9 mouse cellular contexts compared by ENCODE assay signal in genomic region chr6:50112775-50113174, GRCm38 (mm10). TPM values are rescaled to one million over a fixed set of nuclear protein-coding genes. Genes with fewer than 3 reads are reported as not detected.
A peak's percentile ranks its signal among the peaks of the same experiment; 100 is the strongest.
DNase-seq lines count a peak whose midpoint lies in the region; ATAC-seq and TF ChIP-seq lines count a peak whose summit lies in the region.
"Had no signal": no experiment of that assay in that cellular context is flagged by ENCODE, and none has a peak within 500 bp of the region (broad histone marks: within the 10 kb centered on the region; RNA-seq: fewer than 3 reads in every experiment).

No protein-coding gene starts in this region.

- dilution Hi-C loops in CH12.LX (cut with MboI; ENCODE audit: extremely low pct_ligation_motif_present, extremely low pct_unique_long_range_greater_than_20kb, low sequenced_read_pairs), result no loop called here

- H3K4me3 ChIP-seq in CH12.LX (replicated peaks in 1 of 3; ENCODE audit: low read depth in 2 of 3, low read length in 2 of 3, poor library complexity in 1 of 3), result no peak overlapping the region
- H3K4me3 ChIP-seq in forebrain, embryonic 13.5 days, result no peak overlapping the region
- H3K4me3 ChIP-seq in heart, postnatal 0 days (ENCODE audit: low read depth, low read length), result 0 out of 2 replicates have a peak overlapping the region, but pooled peaks have one; percentile 3
- no peak overlapping the region for H3K4me3 ChIP-seq in liver, embryonic 14.5 days (ENCODE audit: insufficient read depth in 1 of 2, low read depth in 2 of 2, low read length in 2 of 2)
- 0 out of 2 replicates have a peak overlapping the region, but pooled peaks have one; percentile 6 for H3K4me3 ChIP-seq in neural tube, embryonic 11.5 days (ENCODE audit: low read depth, low read length)
- 0 out of 2 replicates have a peak overlapping the region, but pooled peaks have one; percentile 4 for H3K4me3 ChIP-seq in stomach, embryonic 16.5 days (replicated peaks; ENCODE audit: low read length)

- in situ Hi-C loops in CH12.LX (cut with MboI; ENCODE audit: low pct_ligation_motif_present, low pct_unique_long_range_greater_than_20kb, low sequenced_read_pairs), result loop anchor here (10.0 to 25.0 kb wide), 4 partner anchors 72 to 600 kb away; no protein-coding TSS in a partner anchor

- H3K79me2 ChIP-seq in CH12.LX (replicated peaks; ENCODE audit: control insufficient read depth, extremely low read depth, insufficient read depth, poor library complexity, severe bottlenecking), result peaks cover 29% of the 10 kb centered on the region

- TF ChIP-seq EP300 in CH12.LX (IDR thresholded peaks at IDR 0.05; ENCODE audit: low read length), result peak; percentile 32; the same call in 1 of the 2 replicates
- no peak for TF ChIP-seq EP300 in heart, postnatal 0 days (IDR thresholded peaks at IDR 0.05; ENCODE audit: low read depth)
- TF ChIP-seq EP300 in liver, embryonic 14.5 days (IDR thresholded peaks at IDR 0.05; ENCODE audit: low read depth), result no peak

- TF ChIP-seq POLR2A in CH12.LX (IDR thresholded peaks at IDR 0.05; ENCODE audit: low read depth, low read length), result no peak

- peak overlapping the region; percentile 93 for H3K4me2 ChIP-seq in CH12.LX (ENCODE audit: insufficient read depth, low read depth, poor library complexity, severe bottlenecking)
- peak overlapping the region; percentile 38 for H3K4me2 ChIP-seq in forebrain, embryonic 13.5 days
- H3K4me2 ChIP-seq in heart, postnatal 0 days (ENCODE audit: low read depth, low read length), result peak overlapping the region; percentile 18
- peak overlapping the region; percentile 46 for H3K4me2 ChIP-seq in liver, embryonic 14.5 days (ENCODE audit: low read depth)
- no peak overlapping the region for H3K4me2 ChIP-seq in neural tube, embryonic 11.5 days (ENCODE audit: low read depth)
- H3K4me2 ChIP-seq in stomach, embryonic 16.5 days (ENCODE audit: low read depth, low read length), result no peak overlapping the region

- H3K27me3 ChIP-seq in CH12.LX (replicated peaks), result peaks cover 5% of the 10 kb centered on the region
- H3K27me3 ChIP-seq in forebrain, embryonic 13.5 days, result no peaks in the 10 kb centered on the region
- 0 out of 2 replicates have a peak, but pooled peaks cover 5% of the 10 kb centered on the region for H3K27me3 ChIP-seq in heart, postnatal 0 days (ENCODE audit: control insufficient read depth, insufficient read depth, low read length)
- peaks cover 18% of the 10 kb centered on the region for H3K27me3 ChIP-seq in liver, embryonic 14.5 days (ENCODE audit: control insufficient read depth, insufficient read depth, low read length)
- no peaks in the 10 kb centered on the region for H3K27me3 ChIP-seq in neural tube, embryonic 11.5 days (ENCODE audit: control insufficient read depth, insufficient read depth, low read length)
- H3K27me3 ChIP-seq in stomach, embryonic 16.5 days (ENCODE audit: control insufficient read depth, insufficient read depth, low read length), result 0 out of 2 replicates have a peak, but pooled peaks cover 7% of the 10 kb centered on the region

- TF ChIP-seq RAD21 in CH12.LX (IDR thresholded peaks at IDR 0.05; ENCODE audit: low read depth, low read length), result peak; percentile 88

- no peaks in the 10 kb centered on the region for H3K9me3 ChIP-seq in CH12.LX (replicated peaks; ENCODE audit: low read length)
- no peaks in the 10 kb centered on the region for H3K9me3 ChIP-seq in forebrain, embryonic 13.5 days (replicated peaks)
- no peaks in the 10 kb centered on the region for H3K9me3 ChIP-seq in heart, postnatal 0 days (replicated peaks; ENCODE audit: control insufficient read depth, low read length)
- H3K9me3 ChIP-seq in liver, embryonic 14.5 days (ENCODE audit: control insufficient read depth, low read length), result no peaks in the 10 kb centered on the region
- no peaks in the 10 kb centered on the region for H3K9me3 ChIP-seq in neural tube, embryonic 11.5 days (ENCODE audit: control insufficient read depth, low read length)
- H3K9me3 ChIP-seq in stomach, embryonic 16.5 days (replicated peaks; ENCODE audit: control insufficient read depth, low read length), result no peaks in the 10 kb centered on the region

- DNase-seq in CH12.LX (ENCODE audit: extremely low read depth), result peak; percentile 88
- DNase-seq in c-Kit-positive CD71-positive TER-119-positive erythroid progenitor cells, embryonic 14.5 days (ENCODE audit: low spot score), result peak; percentile 78
- peak; percentile 95 for DNase-seq in heart, postnatal 0 days (ENCODE audit: low spot score)
- peak; percentile 97 to 100 for DNase-seq in kidney, postnatal 36 days
- DNase-seq in liver, embryonic 14.5 days (ENCODE audit: low read depth in 3 of 3, low spot score in 3 of 3), result peak; percentile 68 to 71 (median 69)
- DNase-seq in neural tube, embryonic 11.5 days (ENCODE audit: low spot score), result peak; percentile 92

- peaks cover 4 to 31% of the 10 kb centered on the region in 2 experiments; a peak in 3 of 4 replicates for H3K4me1 ChIP-seq in CH12.LX (ENCODE audit: control insufficient read depth in 1 of 2, insufficient read depth in 2 of 2)
- H3K4me1 ChIP-seq in forebrain, embryonic 13.5 days, result peaks cover 26% of the 10 kb centered on the region
- H3K4me1 ChIP-seq in heart, postnatal 0 days (ENCODE audit: control insufficient read depth, insufficient read depth), result 0 out of 2 replicates have a peak, but pooled peaks cover 10% of the 10 kb centered on the region
- H3K4me1 ChIP-seq in liver, embryonic 14.5 days (replicated peaks; ENCODE audit: control insufficient read depth in 2 of 2, insufficient read depth in 2 of 2, low read length in 1 of 2), result peaks cover 0 to 4% of the 10 kb centered on the region in 2 experiments; a peak in 2 of 4 replicates
- H3K4me1 ChIP-seq in neural tube, embryonic 11.5 days (ENCODE audit: control insufficient read depth, insufficient read depth, low read length), result peaks cover 10% of the 10 kb centered on the region
- H3K4me1 ChIP-seq in stomach, embryonic 16.5 days (ENCODE audit: control insufficient read depth, insufficient read depth, low read length), result peaks cover 12% of the 10 kb centered on the region; the same call in 1 of the 2 replicates

- peak; percentile 56 to 90 for TF ChIP-seq CTCF in CH12.LX (conservative IDR thresholded peaks at IDR 0.05 in 1 of 2, IDR thresholded peaks at IDR 0.05 in 1 of 2; ENCODE audit: low read depth in 2 of 2, low read length in 2 of 2)
- peak; percentile 82 for TF ChIP-seq CTCF in heart, postnatal 0 days (IDR thresholded peaks at IDR 0.05; ENCODE audit: low read depth)
- TF ChIP-seq CTCF in liver, embryonic 14.5 days (IDR thresholded peaks at IDR 0.05; ENCODE audit: low read depth), result peak; percentile 81

- no peak overlapping the region; the same call in 1 of the 2 replicates for H3K9ac ChIP-seq in CH12.LX (ENCODE audit: insufficient read depth, low read depth)
- H3K9ac ChIP-seq in forebrain, embryonic 13.5 days, result no peak overlapping the region
- no peak overlapping the region for H3K9ac ChIP-seq in heart, postnatal 0 days (replicated peaks; ENCODE audit: low read depth, low read length)
- H3K9ac ChIP-seq in liver, embryonic 14.5 days (replicated peaks), result no peak overlapping the region
- no peak overlapping the region for H3K9ac ChIP-seq in neural tube, embryonic 11.5 days (ENCODE audit: low read length)
- H3K9ac ChIP-seq in stomach, embryonic 16.5 days (ENCODE audit: low read length), result no peak overlapping the region

- WGBS in forebrain, embryonic 13.5 days, result 1% methylated on average over 8 of the region's 8 CpGs
- WGBS in heart, postnatal 0 days, result 0% methylated on average over 8 of the region's 8 CpGs
- 1% methylated on average over 8 of the region's 8 CpGs for WGBS in liver, embryonic 14.5 days (ENCODE audit: insufficient replicate concordance)
- under 1% methylated on average over 8 of the region's 8 CpGs for WGBS in neural tube, embryonic 11.5 days
- WGBS in stomach, embryonic 16.5 days, result under 1% methylated on average over 8 of the region's 8 CpGs

- ATAC-seq in forebrain, embryonic 13.5 days, result peak; percentile 76
- ATAC-seq in heart, postnatal 0 days (ENCODE audit: insufficient read depth, low read depth), result peak; percentile 54
- peak; percentile 33 for ATAC-seq in liver, embryonic 14.5 days (ENCODE audit: insufficient read depth)
- ATAC-seq in neural tube, embryonic 11.5 days (ENCODE audit: insufficient read depth, low FRiP score, low TSS enrichment), result peak; percentile 60
- peak; percentile 72 for ATAC-seq in stomach, embryonic 16.5 days (ENCODE audit: insufficient read depth, low FRiP score)

- peaks cover 0 to 6% of the 10 kb centered on the region in 2 experiments for H3K36me3 ChIP-seq in CH12.LX (replicated peaks in 1 of 2; ENCODE audit: control insufficient read depth in 1 of 2, insufficient read depth in 1 of 2, low read length in 1 of 2)
- H3K36me3 ChIP-seq in forebrain, embryonic 13.5 days (ENCODE audit: poor library complexity, severe bottlenecking), result no peaks in the 10 kb centered on the region
- no peaks in the 10 kb centered on the region for H3K36me3 ChIP-seq in heart, postnatal 0 days (replicated peaks; ENCODE audit: control insufficient read depth, insufficient read depth, low read length)
- no peaks in the 10 kb centered on the region for H3K36me3 ChIP-seq in liver, embryonic 14.5 days (replicated peaks; ENCODE audit: control insufficient read depth, insufficient read depth, low read depth)
- no peaks in the 10 kb centered on the region for H3K36me3 ChIP-seq in neural tube, embryonic 11.5 days (ENCODE audit: control insufficient read depth, insufficient read depth, low read length)
- no peaks in the 10 kb centered on the region for H3K36me3 ChIP-seq in stomach, embryonic 16.5 days (ENCODE audit: control insufficient read depth, insufficient read depth, low read length)

- no peak overlapping the region for H3K27ac ChIP-seq in CH12.LX (ENCODE audit: insufficient read depth, low read depth)
- no peak overlapping the region for H3K27ac ChIP-seq in forebrain, embryonic 13.5 days
- 0 out of 2 replicates have a peak overlapping the region, but pooled peaks have one; percentile 0 for H3K27ac ChIP-seq in heart, postnatal 0 days (ENCODE audit: low read depth)
- no peak overlapping the region for H3K27ac ChIP-seq in liver, embryonic 14.5 days
- H3K27ac ChIP-seq in neural tube, embryonic 11.5 days (ENCODE audit: low read depth, low read length), result no peak overlapping the region
- H3K27ac ChIP-seq in stomach, embryonic 16.5 days (ENCODE audit: low read length), result no peak overlapping the region
- H3K27ac ChIP-seq: macrophage had no signal

RNA-seq across cellular contexts. Expression of gene Mpp6, which starts 2.7 kb away (rescaled TPM):
- 80.9 and 86.9 TPM in 2 replicates for total RNA-seq in CH12.LX (2012; rRNA removed)
- 104 and 110 TPM in 2 replicates for total RNA-seq in CH12.LX (2014; rRNA removed)
- 107 and 112 TPM in 2 replicates for polyA plus RNA-seq in CH12.LX (2012; ENCODE audit: insufficient read length, low read depth)
- 65.4 and 67.6 TPM in 2 replicates for polyA plus RNA-seq in forebrain, embryonic 13.5 days (2015; fragmentation: Nextera tagmentation; extraction: Ambion mirVana)
- total RNA-seq in heart, postnatal 0 days (2014; rRNA removed; ENCODE audit: low replicate concordance), result 46.5 and 86.9 TPM in 2 replicates
- 52.8 and 56.5 TPM in 2 replicates for polyA plus RNA-seq in heart, postnatal 0 days (2015; fragmentation: Nextera tagmentation; extraction: Ambion mirVana)
- polyA plus RNA-seq in liver, embryonic 14.5 days (2012; rRNA removed), result 8.1 and 19.3 TPM in 2 replicates
- 28.5 and 32.2 TPM in 2 replicates for polyA plus RNA-seq in liver, embryonic 14.5 days (2014; fragmentation: Nextera tagmentation; extraction: Ambion mirVana)
- polyA plus RNA-seq in neural tube, embryonic 11.5 days (2014; fragmentation: Nextera tagmentation; extraction: Ambion mirVana), result 73.6 and 77.0 TPM in 2 replicates
- polyA plus RNA-seq in stomach, embryonic 16.5 days (2015; fragmentation: Nextera tagmentation; extraction: Ambion mirVana), result 32.7 and 40.6 TPM in 2 replicates

Comparison
In these comparisons a context has a peak if more than half of its experiments do, and no peak if none do; other contexts are left out.
1. H3K4me2 ChIP-seq: peak in CH12.LX (single experiment), forebrain, embryonic 13.5 days (single experiment), heart, postnatal 0 days (single experiment) and liver, embryonic 14.5 days (single experiment); none in neural tube, embryonic 11.5 days (single experiment) and stomach, embryonic 16.5 days (single experiment).
2. H3K4me3 ChIP-seq: peak in heart, postnatal 0 days (single experiment), neural tube, embryonic 11.5 days (single experiment) and stomach, embryonic 16.5 days (single experiment); none in CH12.LX (0 of 3), forebrain, embryonic 13.5 days (single experiment) and liver, embryonic 14.5 days (0 of 2).
3. Peak in every context shown above with its lines, with median percentiles within 50 percentile points of each other: DNase-seq, CTCF ChIP-seq and ATAC-seq.